Mouse (Mus musculus) hindbrain, postnatal 0 days (tissue): ENCODE data around the gene Naip2. TPM values are rescaled to one million over a fixed set of nuclear protein-coding genes. Genes with fewer than 3 reads are reported as not detected.

Experiments used
- ATAC-seq: fragments of 200-750 bp; cut with Nextera tagmentation; 2 replicates; pipeline ENCODE4 v1.8.0; 2017; ENCODE audit warnings: mild to moderate bottlenecking, moderate TSS enrichment, moderate library complexity
- DNase-seq: peaks from one replicate; pipeline ENCODE4 v3.0.0-alpha.2; 2015; ENCODE audit warnings: low spot score
- H3K27ac ChIP-seq: fragments of 300-500 bp; sonication (generic); 2 replicates; pipeline ENCODE4 v1.5.1; 2014; ENCODE audit warnings: mild to moderate bottlenecking
- H3K27me3 ChIP-seq: fragments of 300-500 bp; sonication (generic); 2 replicates; pipeline ENCODE4 v1.6.1; 2014; ENCODE audit warnings: low read length, mixed read lengths; ENCODE audit not compliant: insufficient read depth
- H3K36me3 ChIP-seq: fragments of 300-500 bp; sonication (generic); 2 replicates; pipeline ENCODE4 v1.6.1; 2014; ENCODE audit warnings: low read length, mixed read lengths; ENCODE audit not compliant: insufficient read depth
- H3K4me1 ChIP-seq: fragments of 300-500 bp; sonication (generic); 2 replicates; pipeline ENCODE4 v1.6.1; 2014; ENCODE audit warnings: antibody characterized with exemption, low read length, mixed read lengths; ENCODE audit not compliant: insufficient read depth
- H3K4me2 ChIP-seq: fragments of 300-500 bp; sonication (generic); 2 replicates; pipeline ENCODE4 v1.6.1; 2014; ENCODE audit warnings: low read depth, mild to moderate bottlenecking, low read length, moderate library complexity, mixed read lengths
- H3K4me3 ChIP-seq: fragments of 300-500 bp; sonication (generic); 2 replicates; pipeline ENCODE4 v1.5.1; 2014; ENCODE audit warnings: low read length
- H3K9ac ChIP-seq: fragments of 300-500 bp; sonication (generic); replicated peaks from 2 replicates; pipeline ENCODE4 v1.6.1; 2014; ENCODE audit warnings: mild to moderate bottlenecking, low read length, moderate library complexity, mixed read lengths
- H3K9me3 ChIP-seq: fragments of 300-500 bp; sonication (generic); 2 replicates; pipeline ENCODE4 v1.6.1; 2016; ENCODE audit warnings: low read length, mixed read lengths
- CTCF ChIP-seq: IDR thresholded peaks from 2 replicates; pipeline ENCODE4 v1.5.1; 2016; ENCODE audit warnings: antibody characterized with exemption, control low read depth, low read depth
- WGBS: fragments of 180-500 bp; shearing (Covaris S2); extraction: QIAGEN DNeasy Blood & Tissue Kit; methylation state at CpG from one replicate; pipeline ENCODE4 v1.1.7; 2014; 5-methylcytosine and 5-hydroxymethylcytosine counted together
- polyA plus RNA-seq: library from polyadenylated mRNA; unstranded; fragments of >200 nt; fragmentation: Nextera tagmentation; extraction: Ambion mirVana; gene quantifications from 2 replicates; pipeline ENCODE4 v1.2.1, GENCODE M21; 2015
- total RNA-seq: library from RNA; depleted of rRNA; stranded (reverse); fragments of >200 nt; gene quantifications from 2 replicates; pipeline ENCODE4 v1.2.3, GENCODE M21; 2014; rRNA removed

Gene Naip2
- total and polyA plus RNA-seq, 2 experiments from 2014 or later, result 0.11 to 0.37 TPM

DNA sequence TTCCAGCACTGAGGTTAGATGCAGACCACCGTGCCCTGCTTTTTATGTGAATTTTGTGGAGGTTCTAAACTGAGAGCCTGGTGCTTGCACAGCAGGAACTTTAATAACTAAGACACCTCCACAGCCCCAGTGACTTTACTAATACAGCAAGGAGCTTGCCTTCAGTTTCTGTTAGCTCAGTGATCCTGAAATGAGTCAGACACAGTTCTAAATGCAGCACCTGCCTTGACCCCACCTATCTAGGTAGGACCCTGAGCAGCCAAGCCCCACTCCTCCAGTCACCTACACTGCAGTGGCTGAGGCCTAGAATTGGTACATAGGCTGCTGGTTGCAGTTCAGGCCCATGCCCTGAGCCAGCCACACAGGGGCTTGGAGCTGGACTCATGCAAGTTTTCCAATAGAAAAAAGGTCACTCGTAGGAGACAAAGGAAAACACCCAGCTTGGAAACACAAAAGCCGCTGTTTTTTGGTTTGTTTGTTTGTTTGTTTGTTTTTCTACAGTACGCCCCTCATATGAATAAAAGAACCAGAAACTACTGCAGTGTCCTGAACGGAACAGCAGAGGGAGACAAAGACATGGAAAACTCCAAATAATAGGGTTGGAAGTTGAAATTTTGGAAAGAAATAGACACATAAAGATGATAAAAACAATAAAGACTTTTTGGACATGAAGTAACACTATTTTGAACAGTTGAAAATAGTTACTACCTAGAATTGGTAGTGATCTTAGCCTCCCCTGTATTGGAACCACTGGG is 89.5 kb downstream of the Naip2 start:
- DNase-seq, result peak; percentile 61
- Histone ChIP-seq H3K27ac (no peak overlapping the region), H3K27me3 (no peaks in the 10 kb centered on the region), H3K36me3 (peaks cover 16% of the 10 kb centered on the region), H3K4me3 (no peak overlapping the region), H3K9ac (no peak overlapping the region), H3K4me1 (0 out of 2 replicates have a peak, but pooled peaks cover 5% of the 10 kb centered on the region), H3K4me2 (no peak overlapping the region), H3K9me3 (no peaks in the 10 kb centered on the region)
- ATAC-seq, result no peak
- TF ChIP-seq CTCF, result peak; percentile 74
- WGBS, result 39% methylated on average over 5 of the region's 5 CpGs

- ATAC-seq (peak; percentile 85), DNase-seq (peak; percentile 90)
- no peaks in the 10 kb centered on the region for H3K9me3 ChIP-seq
- H3K4me1 ChIP-seq, result 0 out of 2 replicates have a peak, but pooled peaks cover 5% of the 10 kb centered on the region
- peak within 1 kb of the TSS; percentile 87 for H3K4me3 ChIP-seq
- H3K27me3 ChIP-seq, result no peaks in the 10 kb centered on the region
- H3K9ac ChIP-seq, result peak within 1 kb of the TSS; percentile 67
- H3K36me3 ChIP-seq, result no peaks in the 10 kb centered on the region
- 1% methylated on average over 68 of the region's 76 CpGs for WGBS
- no peak within 1 kb of the TSS for H3K27ac ChIP-seq
- peak within 1 kb of the TSS; percentile 90 for H3K4me2 ChIP-seq
- no peak; the same call in 1 of the 2 replicates for TF ChIP-seq CTCF
Measured at GRCm38 (mm10) chr13:100107652-100108472, 94.0 kb downstream of the Naip2 start, which contains the start of gene Serf1. TSS of gene Serf1 (plus strand) at chr13:100108012.

- DNase-seq, result peak; percentile 97
- H3K9ac ChIP-seq, result peak within 1 kb of the TSS; percentile 80
- H3K9me3 ChIP-seq, result no peaks in the 10 kb centered on the region
- no peaks in the 10 kb centered on the region for H3K36me3 ChIP-seq
- peak within 1 kb of the TSS; percentile 95 for H3K4me3 ChIP-seq
- peak within 1 kb of the TSS; percentile 61 for H3K4me2 ChIP-seq
- WGBS, result under 1% methylated on average over 44 of the region's 44 CpGs
- peak within 1 kb of the TSS; percentile 85 for H3K27ac ChIP-seq
- no peak; the same call in 1 of the 2 replicates for TF ChIP-seq CTCF
- H3K27me3 ChIP-seq, result no peaks in the 10 kb centered on the region
- peak; percentile 87 for ATAC-seq
- H3K4me1 ChIP-seq, result 0 out of 2 replicates have a peak, but pooled peaks cover 4% of the 10 kb centered on the region
Measured at GRCm38 (mm10) chr13:100103748-100104254, 98.1 kb downstream of the Naip2 start, which contains the start of gene Bdp1. TSS of gene Bdp1 (minus strand) at chr13:100104070.

DNA sequence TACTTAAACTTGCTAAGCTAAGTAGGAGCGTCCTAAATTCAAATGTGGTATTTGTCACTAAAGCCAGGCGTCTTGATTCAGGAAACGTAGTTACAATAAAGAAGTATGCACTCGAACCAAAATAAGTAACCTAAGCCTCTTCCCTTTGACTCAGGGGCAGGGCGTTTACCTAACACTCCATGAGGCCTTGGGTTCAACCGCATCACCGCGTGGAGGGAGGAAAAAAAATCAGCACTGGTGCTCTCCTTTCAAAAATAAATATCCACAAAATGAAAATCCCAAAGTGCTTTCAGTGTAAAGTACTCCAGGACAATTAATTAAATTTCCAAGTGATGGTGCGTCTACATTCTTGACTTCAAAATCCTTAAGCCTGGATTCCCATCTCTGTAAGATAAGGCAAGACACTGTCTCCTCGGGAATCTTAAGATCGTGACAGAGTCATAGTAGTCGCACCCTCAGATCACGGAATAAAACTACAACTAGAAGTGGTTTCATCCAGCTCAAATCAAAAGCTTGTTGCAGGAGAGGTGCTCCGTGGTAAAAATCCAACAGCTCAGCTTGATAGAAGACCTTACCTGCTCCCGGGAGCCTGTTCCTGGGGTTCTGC is 98.7 kb downstream of the Naip2 start:
- peak overlapping the region; percentile 95 for H3K4me3 ChIP-seq
- ATAC-seq, result peak; percentile 15; the same call in 1 of the 2 replicates
- no peaks in the 10 kb centered on the region for H3K36me3 ChIP-seq
- peak overlapping the region; percentile 59 for H3K4me2 ChIP-seq
- 0 out of 2 replicates have a peak, but pooled peaks cover 4% of the 10 kb centered on the region for H3K4me1 ChIP-seq
- WGBS, result 9% methylated on average over 15 of the region's 15 CpGs
- no peak for TF ChIP-seq CTCF
- no peaks in the 10 kb centered on the region for H3K9me3 ChIP-seq
- DNase-seq, result no peak
- H3K9ac ChIP-seq, result peak overlapping the region; percentile 80
- H3K27me3 ChIP-seq, result no peaks in the 10 kb centered on the region
- peak overlapping the region; percentile 85 for H3K27ac ChIP-seq

DNA sequence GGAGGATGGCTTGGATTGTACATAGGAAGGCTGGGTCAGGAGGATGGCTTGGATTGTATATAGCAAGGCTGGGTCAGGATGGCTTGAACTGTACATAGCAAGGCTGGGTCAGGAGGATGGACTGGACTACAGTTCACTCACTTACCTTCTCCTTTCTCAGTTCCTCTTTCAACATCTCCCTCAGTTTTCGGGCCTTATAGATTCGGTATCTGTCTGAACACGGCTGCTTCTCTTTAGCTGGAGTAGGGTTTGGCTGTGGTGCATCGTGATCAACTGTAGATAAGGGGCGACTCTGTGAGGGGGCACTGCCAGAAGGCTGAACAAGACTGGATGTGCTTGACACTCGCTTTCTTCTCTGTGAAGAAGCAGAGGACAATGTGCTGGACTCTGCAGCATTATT is 103.1 kb downstream of the Naip2 start:
- TF ChIP-seq CTCF, result no peak
- no peak overlapping the region for H3K4me3 ChIP-seq
- H3K4me2 ChIP-seq, result no peak overlapping the region
- peaks cover 34% of the 10 kb centered on the region for H3K36me3 ChIP-seq
- WGBS, result 93% methylated on average over 6 of the region's 6 CpGs
- no peak overlapping the region for H3K27ac ChIP-seq
- ATAC-seq, result no peak
- H3K27me3 ChIP-seq, result no peaks in the 10 kb centered on the region
- no peaks in the 10 kb centered on the region for H3K9me3 ChIP-seq
- H3K4me1 ChIP-seq, result 0 out of 2 replicates have a peak, but pooled peaks cover 4% of the 10 kb centered on the region
- no peak for DNase-seq
- H3K9ac ChIP-seq, result no peak overlapping the region

Other genes starting within 250 kb of the Naip2 start
- 26.2 and 37.1 TPM in 2 replicates for gene Mccc2, start 186.5 kb downstream of the Naip2 start, total RNA-seq
- gene Mccc2, start 186.5 kb downstream of the Naip2 start, polyA plus RNA-seq, result 38.1 and 41.2 TPM in 2 replicates
- 13.3 and 17.1 TPM in 2 replicates for gene Bdp1, start 98.0 kb downstream of the Naip2 start, total RNA-seq
- 16.5 and 21.3 TPM in 2 replicates for gene Bdp1, start 98.0 kb downstream of the Naip2 start, polyA plus RNA-seq
- gene Serf1, start 94.1 kb downstream of the Naip2 start, total RNA-seq, result 32.0 and 49.7 TPM in 2 replicates
- gene Serf1, start 94.1 kb downstream of the Naip2 start, polyA plus RNA-seq, result 331 and 361 TPM in 2 replicates
- gene Smn1, start 77.2 kb downstream of the Naip2 start, total RNA-seq, result 13.7 and 19.2 TPM in 2 replicates
- 36.2 and 39.8 TPM in 2 replicates for gene Smn1, start 77.2 kb downstream of the Naip2 start, polyA plus RNA-seq
- 0.11 and 0.31 TPM in 2 replicates for gene Naip5, start 44.2 kb upstream of the Naip2 start, total RNA-seq
- 0.13 and 0.15 TPM in 2 replicates for gene Naip5, start 44.2 kb upstream of the Naip2 start, polyA plus RNA-seq
- gene Naip6, start 115.6 kb upstream of the Naip2 start, total RNA-seq, result 0.10 and 0.11 TPM in 2 replicates
- 0.03 and 0.06 TPM in 2 replicates for gene Naip6, start 115.6 kb upstream of the Naip2 start, polyA plus RNA-seq